Mouse (Mus musculus) liver, embryonic 14.5 days (tissue): Measurements from ENCODE around the gene Gm49368.

Experiments
- CTCF ChIP-seq: IDR thresholded peaks from 2 replicates; pipeline ENCODE4 v1.5.1; 2016; ENCODE audit warnings: antibody characterized with exemption, low read depth, control low read depth
- EP300 ChIP-seq: IDR thresholded peaks from 2 replicates; pipeline ENCODE4 v1.6.1; 2016; ENCODE audit warnings: antibody characterized with exemption, low read depth

DNA sequence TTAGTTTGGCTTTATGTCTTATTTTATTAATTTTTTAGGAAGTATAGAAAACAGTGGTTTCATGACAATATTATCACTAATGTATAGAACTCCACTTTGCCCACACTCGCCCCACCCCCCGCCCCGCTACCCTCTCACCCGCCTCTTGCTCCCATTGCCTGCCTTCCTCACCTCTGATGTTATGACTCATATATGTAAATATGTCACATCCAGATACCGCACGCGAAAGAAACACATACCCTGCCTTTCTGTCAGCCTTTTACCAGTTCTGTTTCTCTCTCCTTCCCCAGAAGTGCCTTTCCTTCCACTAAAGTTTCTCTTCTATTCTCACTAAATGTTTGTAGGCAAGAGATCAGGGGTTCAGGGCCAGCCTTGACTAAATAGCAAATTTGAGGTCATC, 103.9 kb downstream of the Gm49368 start:
- no peak for TF ChIP-seq EP300
- no peak for TF ChIP-seq CTCF
